Mouse (Mus musculus) olfactory bulb, adult 2 months (tissue): ENCODE results near the gene Dnaaf5.

ENCODE experiments used
- CTCF ChIP-seq: fragments of 200-500 bp; IDR thresholded peaks from 2 replicates; pipeline ENCODE4 v1.5.1; 2012; ENCODE audit warnings: low read depth, mild to moderate bottlenecking, low read length, moderate library complexity; ENCODE audit not compliant: insufficient read depth
- POLR2A ChIP-seq: fragments of 200-500 bp; IDR thresholded peaks from 2 replicates; pipeline ENCODE4 v1.6.1; 2012; ENCODE audit warnings: mild to moderate bottlenecking, low read depth, low read length, moderate library complexity; ENCODE audit not compliant: insufficient read depth

- no peak for TF ChIP-seq CTCF
- no peak for TF ChIP-seq POLR2A
Measured at GRCm38 (mm10) chr5:139184897-139185296, 34.9 kb downstream of the Dnaaf5 start.
